Comparison of ENCODE assay signal across 8 mouse cellular contexts in genomic region chr15:99369391-99370171, GRCm38 (mm10). TPM values are rescaled to one million over a fixed set of nuclear protein-coding genes. Genes with fewer than 3 reads are reported as not detected.
DNase-seq lines count a peak whose midpoint lies in the region; ATAC-seq and TF ChIP-seq lines count a peak whose summit lies in the region.

No protein-coding gene starts in this region.

- H3K27me3 ChIP-seq in spleen, adult 2 months (ENCODE audit: control insufficient read depth, insufficient read depth, low read length) = no peaks in the 10 kb centered on the region
- no peaks in the 10 kb centered on the region for H3K27me3 ChIP-seq in limb, embryonic 14.5 days (ENCODE audit: control insufficient read depth, insufficient read depth, low read length)
- peaks cover 8% of the 10 kb centered on the region for H3K27me3 ChIP-seq in neural tube, embryonic 13.5 days

- peak; percentile 64 for ATAC-seq in limb, embryonic 14.5 days (ENCODE audit: low FRiP score, low read depth)
- peak; percentile 8 for ATAC-seq in neural tube, embryonic 13.5 days (ENCODE audit: low read depth)
- ATAC-seq in inflammation-experienced regulatory T-cells, adult 6 months = no peak

- peak overlapping the region; percentile 80 for H3K27ac ChIP-seq in spleen, adult 2 months (ENCODE audit: insufficient read depth, low read length)
- peak overlapping the region; percentile 94 for H3K27ac ChIP-seq in limb, embryonic 14.5 days (replicated peaks; ENCODE audit: low read depth, low read length)
- peak overlapping the region; percentile 88 for H3K27ac ChIP-seq in neural tube, embryonic 13.5 days (replicated peaks)

- H3K4me2 ChIP-seq in limb, embryonic 14.5 days (replicated peaks; ENCODE audit: low read depth, low read length, severe bottlenecking) = peak overlapping the region; percentile 54
- peak overlapping the region; percentile 69 for H3K4me2 ChIP-seq in neural tube, embryonic 13.5 days

- H3K9me3 ChIP-seq in limb, embryonic 14.5 days (ENCODE audit: control insufficient read depth, low read length) = no peaks in the 10 kb centered on the region
- no peaks in the 10 kb centered on the region for H3K9me3 ChIP-seq in neural tube, embryonic 13.5 days

- TF ChIP-seq POLR2A in spleen, adult 2 months (IDR thresholded peaks at IDR 0.05; ENCODE audit: low read depth, low read length) = no peak
- TF ChIP-seq POLR2A in limb, embryonic 14.5 days (IDR thresholded peaks at IDR 0.05; ENCODE audit: borderline replicate concordance, extremely low read depth, insufficient read depth, insufficient read length) = no peak

- peak overlapping the region; percentile 92 for H3K4me3 ChIP-seq in spleen, adult 2 months (ENCODE audit: extremely low read depth, insufficient read depth, insufficient read length)
- H3K4me3 ChIP-seq in limb, embryonic 14.5 days (replicated peaks; ENCODE audit: low read length) = peak overlapping the region; percentile 77
- H3K4me3 ChIP-seq in neural tube, embryonic 13.5 days = peak overlapping the region; percentile 81

- TF ChIP-seq CTCF in spleen, adult 2 months (IDR thresholded peaks at IDR 0.05; ENCODE audit: extremely low read depth, insufficient read depth, insufficient read length, insufficient replicate concordance) = no peak

- intact Hi-C loops in heart, postnatal 10 days (cut with DNase I) = loop anchor here (1.0 to 2.0 kb wide), 2 partner anchors 37 to 52 kb away; no protein-coding TSS in a partner anchor

- peak overlapping the region; percentile 87 for H3K9ac ChIP-seq in limb, embryonic 14.5 days (ENCODE audit: low read depth, low read length, severe bottlenecking)
- peak overlapping the region; percentile 90 for H3K9ac ChIP-seq in neural tube, embryonic 13.5 days

- peaks cover 3% of the 10 kb centered on the region; the same call in 1 of the 2 replicates for H3K4me1 ChIP-seq in spleen, adult 2 months (ENCODE audit: control insufficient read depth, insufficient read depth, insufficient read length)
- peaks cover 10% of the 10 kb centered on the region; the same call in 1 of the 2 replicates for H3K4me1 ChIP-seq in limb, embryonic 14.5 days (ENCODE audit: control insufficient read depth, insufficient read depth, low read length)
- peaks cover 24% of the 10 kb centered on the region for H3K4me1 ChIP-seq in neural tube, embryonic 13.5 days (replicated peaks)

- under 1% methylated on average over 39 of the region's 39 CpGs for WGBS in spleen, adult 2 months
- WGBS in limb, embryonic 14.5 days = 2% methylated on average over 26 of the region's 39 CpGs
- 2% methylated on average over 36 of the region's 39 CpGs for WGBS in neural tube, embryonic 13.5 days

- no peaks in the 10 kb centered on the region for H3K36me3 ChIP-seq in spleen, adult 2 months (ENCODE audit: control insufficient read depth, insufficient read depth, low read length)
- H3K36me3 ChIP-seq in limb, embryonic 14.5 days (ENCODE audit: control insufficient read depth, insufficient read depth, low read length) = no peaks in the 10 kb centered on the region
- no peaks in the 10 kb centered on the region for H3K36me3 ChIP-seq in neural tube, embryonic 13.5 days

- DNase-seq in spleen, adult 2 months (ENCODE audit: low read depth in 1 of 2, low spot score in 2 of 2) = peak in 1 of 2 experiments; percentile 26
- DNase-seq in spleen, adult 18-20 months = no peak
- DNase-seq in embryo, embryonic 11 days = peak; percentile 73
- DNase-seq in heart, postnatal 10 days = peak; percentile 62 to 69
- DNase-seq in limb, embryonic 14.5 days (ENCODE audit: low spot score) = peak; percentile 50
- no peak for DNase-seq in right cerebral cortex, postnatal 36 days (ENCODE audit: low spot score in 2 of 2)

RNA-seq across cellular contexts. Expression of gene Fmnl3, which starts 0.7 kb away (rescaled TPM):
- polyA plus RNA-seq in spleen, adult 2 months (2012; rRNA removed) = 25.6 and 30.8 TPM in 2 replicates
- 10 to 100 TPM; 40.3 to 43.0 TPM for total RNA-seq in heart, postnatal 10 days (2021)
- 55.0 and 65.4 TPM in 2 replicates for polyA plus RNA-seq in limb, embryonic 14.5 days (2012; rRNA removed)
- 19.8 and 26.8 TPM in 2 replicates for polyA plus RNA-seq in limb, embryonic 14.5 days (2014; fragmentation: Nextera tagmentation; extraction: Ambion mirVana)
- polyA plus RNA-seq in neural tube, embryonic 13.5 days (2015; fragmentation: Nextera tagmentation; extraction: Ambion mirVana) = 9.3 and 11.7 TPM in 2 replicates
- polyA plus RNA-seq in inflammation-experienced regulatory T-cells, adult 6 months (2017; shearing (Covaris generic)) = 10 to 100 TPM in 1 of 3 experiments, 1 to 10 TPM in 2; 5.5 to 13.4 (median 9.2) TPM

RNA-seq across cellular contexts. Expression of gene Tmbim6, which starts 23.1 kb away (rescaled TPM):
- 434 and 466 TPM in 2 replicates for polyA plus RNA-seq in spleen, adult 2 months (2012; rRNA removed)
- 100 to 1,000 TPM; 225 to 229 TPM for total RNA-seq in heart, postnatal 10 days (2021)
- 216 and 283 TPM in 2 replicates for polyA plus RNA-seq in limb, embryonic 14.5 days (2012; rRNA removed)
- polyA plus RNA-seq in limb, embryonic 14.5 days (2014; fragmentation: Nextera tagmentation; extraction: Ambion mirVana) = 296 and 305 TPM in 2 replicates
- 254 and 261 TPM in 2 replicates for polyA plus RNA-seq in neural tube, embryonic 13.5 days (2015; fragmentation: Nextera tagmentation; extraction: Ambion mirVana)
- 1,000 to 10,000 TPM; 1,026 to 1,183 (median 1,027) TPM for polyA plus RNA-seq in inflammation-experienced regulatory T-cells, adult 6 months (2017; shearing (Covaris generic))

Comparison
In these comparisons a context has a peak if more than half of its experiments do, and no peak if none do; other contexts are left out.
1. DNase-seq: peak in embryo, embryonic 11 days (single experiment), heart, postnatal 10 days (2 of 2) and limb, embryonic 14.5 days (single experiment); none in spleen, adult 18-20 months (0 of 2) and right cerebral cortex, postnatal 36 days (0 of 2).
2. Peak in every context shown above with its lines, with median percentiles within 50 percentile points of each other: H3K27ac ChIP-seq and H3K4me3 ChIP-seq.